Mouse (Mus musculus) limb, embryonic 13.5 days (tissue): Measurements from ENCODE around the gene Dazap2. TPM values are rescaled to one million over a fixed set of nuclear protein-coding genes. Genes with fewer than 3 reads are reported as not detected.
A peak's percentile ranks its signal among the peaks of the same experiment; 100 is the strongest.
"Not testable (repeated sequence)": the region's sequence is repeated elsewhere in the genome, so short reads cannot be mapped to it uniquely, and the experiment has no call there.

Experiments
- ATAC-seq: fragments of 200-750 bp; cut with Nextera tagmentation; 2 replicates; pipeline ENCODE4 v1.8.0; 2017; ENCODE audit warnings: low read depth, moderate number of reproducible peaks, moderate TSS enrichment; ENCODE audit not compliant: low FRiP score
- H3K27ac ChIP-seq: fragments of 300-500 bp; sonication (generic); 2 replicates; pipeline ENCODE4 v1.5.1; 2015; ENCODE audit warnings: inconsistent platforms, mild to moderate bottlenecking, moderate library complexity
- H3K27me3 ChIP-seq: fragments of 300-500 bp; sonication (generic); 2 replicates; pipeline ENCODE4 v1.6.1; 2015; ENCODE audit warnings: mild to moderate bottlenecking, inconsistent platforms
- H3K36me3 ChIP-seq: fragments of 300-500 bp; sonication (generic); 2 replicates; pipeline ENCODE4 v1.6.1; 2015; ENCODE audit warnings: inconsistent platforms, mild to moderate bottlenecking, moderate library complexity
- H3K4me1 ChIP-seq: fragments of 300-500 bp; sonication (generic); 2 replicates; pipeline ENCODE4 v1.6.1; 2015; ENCODE audit warnings: inconsistent platforms
- H3K4me2 ChIP-seq: fragments of 300-500 bp; sonication (generic); replicated peaks from 2 replicates; pipeline ENCODE4 v1.6.1; 2015; ENCODE audit warnings: inconsistent platforms, mild to moderate bottlenecking, moderate library complexity
- H3K4me3 ChIP-seq: fragments of 300-500 bp; sonication (generic); 2 replicates; pipeline ENCODE4 v1.5.1; 2015; ENCODE audit warnings: moderate library complexity, mild to moderate bottlenecking, inconsistent platforms
- H3K9ac ChIP-seq: fragments of 300-500 bp; sonication (generic); 2 replicates; pipeline ENCODE4 v1.6.1; 2015; ENCODE audit warnings: mild to moderate bottlenecking, inconsistent platforms
- H3K9me3 ChIP-seq: fragments of 300-500 bp; sonication (generic); 2 replicates; pipeline ENCODE4 v1.6.1; 2016; ENCODE audit warnings: inconsistent platforms
- WGBS: fragments of 180-500 bp; shearing (Covaris S2); methylation state at CpG from one replicate; pipeline ENCODE4 v1.1.7; 2015; 5-methylcytosine and 5-hydroxymethylcytosine counted together
- polyA plus RNA-seq: library from polyadenylated mRNA; unstranded; fragments of >200 nt; fragmentation: Nextera tagmentation; extraction: Ambion mirVana; gene quantifications from 2 replicates; pipeline ENCODE4 v1.2.1, GENCODE M21; 2015

Gene Dazap2
- polyA plus RNA-seq, 1 experiment from 2014 or later, result 143 TPM

DNA sequence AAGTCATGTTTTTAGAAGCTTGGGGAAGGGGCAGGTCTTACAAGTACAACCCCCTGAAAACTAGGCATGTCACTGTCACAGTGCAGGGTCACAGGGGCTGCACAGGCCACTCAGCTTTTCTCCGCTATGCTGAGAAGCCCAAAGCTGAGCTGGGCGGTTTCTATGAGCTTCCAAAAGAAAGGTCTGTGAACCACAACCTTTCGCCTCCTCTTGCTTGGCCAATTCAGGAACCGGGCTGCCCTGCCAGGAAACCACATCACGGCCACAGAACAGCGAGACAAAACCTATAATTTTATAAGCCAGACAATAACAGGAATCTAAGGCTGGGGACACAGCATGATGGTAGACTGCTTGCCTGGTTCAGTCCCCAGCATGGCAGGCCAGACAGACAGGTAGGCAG is 26.9 kb upstream of the Dazap2 start:
- ATAC-seq, result no peak
- Histone ChIP-seq H3K9me3 (no peaks in the 10 kb centered on the region), H3K4me3 (no peak overlapping the region), H3K27ac (no peak overlapping the region), H3K36me3 (peaks cover 22% of the 10 kb centered on the region), H3K4me1 (no peaks in the 10 kb centered on the region), H3K4me2 (no peak overlapping the region), H3K9ac (no peak overlapping the region), H3K27me3 (no peaks in the 10 kb centered on the region)
- WGBS, result 80% methylated on average over 6 of the region's 6 CpGs

DNA sequence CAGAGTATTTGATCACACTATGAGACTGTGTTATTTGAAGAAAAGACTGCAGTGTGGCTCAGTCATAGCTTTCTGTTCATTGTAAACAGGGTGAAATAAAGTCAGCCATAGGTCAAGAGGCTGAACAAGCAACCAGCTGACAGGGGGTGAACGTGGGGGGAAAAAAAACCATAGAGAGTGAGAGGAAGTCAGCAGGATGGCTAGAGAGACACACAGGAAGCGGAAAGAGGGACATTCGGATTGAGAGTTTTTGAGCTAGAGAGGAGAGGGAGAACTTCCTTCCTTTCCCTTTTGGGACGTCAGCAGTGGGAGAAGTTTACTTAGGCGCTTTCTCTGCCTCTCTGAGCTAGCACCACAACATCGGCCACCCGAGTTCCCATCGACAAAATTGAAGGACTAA is 24.7 kb upstream of the Dazap2 start:
- no peak overlapping the region for H3K4me2 ChIP-seq
- H3K27ac ChIP-seq, result no peak overlapping the region
- 77% methylated on average over 8 of the region's 8 CpGs for WGBS
- H3K36me3 ChIP-seq, result peaks cover 21% of the 10 kb centered on the region
- no peak overlapping the region for H3K4me3 ChIP-seq
- no peaks in the 10 kb centered on the region for H3K27me3 ChIP-seq
- H3K4me1 ChIP-seq, result no peaks in the 10 kb centered on the region
- no peak for ATAC-seq
- no peaks in the 10 kb centered on the region for H3K9me3 ChIP-seq
- H3K9ac ChIP-seq, result no peak overlapping the region

DNA sequence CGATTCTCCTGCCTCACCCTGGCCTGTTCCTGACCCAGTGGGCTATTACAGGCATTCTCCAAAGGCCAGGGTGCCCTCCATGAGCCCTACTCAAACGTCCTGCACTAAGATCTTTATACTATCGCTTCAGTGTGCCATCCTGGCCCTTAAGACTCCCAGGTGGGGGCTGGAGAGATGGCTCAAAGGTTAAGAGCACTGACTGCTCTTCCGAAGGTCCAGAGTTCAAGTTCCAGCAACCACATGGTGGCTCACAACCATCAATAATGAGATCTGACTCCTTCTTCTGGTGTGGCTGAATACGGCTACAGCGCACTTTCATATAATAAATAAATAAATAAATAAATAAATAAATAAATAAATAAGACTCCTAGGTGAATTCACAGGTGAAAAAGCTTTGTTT is 22.3 kb upstream of the Dazap2 start:
- H3K27ac ChIP-seq, result no peak overlapping the region
- H3K27me3 ChIP-seq, result peaks cover 5% of the 10 kb centered on the region
- 84% methylated on average over 6 of the region's 6 CpGs for WGBS
- no peak overlapping the region for H3K4me3 ChIP-seq
- no peak overlapping the region for H3K4me2 ChIP-seq
- ATAC-seq, result no peak
- no peaks in the 10 kb centered on the region for H3K4me1 ChIP-seq
- H3K36me3 ChIP-seq, result peaks cover under 1% of the 10 kb centered on the region; the same call in 1 of the 2 replicates
- no peaks in the 10 kb centered on the region for H3K9me3 ChIP-seq
- no peak overlapping the region for H3K9ac ChIP-seq

DNA sequence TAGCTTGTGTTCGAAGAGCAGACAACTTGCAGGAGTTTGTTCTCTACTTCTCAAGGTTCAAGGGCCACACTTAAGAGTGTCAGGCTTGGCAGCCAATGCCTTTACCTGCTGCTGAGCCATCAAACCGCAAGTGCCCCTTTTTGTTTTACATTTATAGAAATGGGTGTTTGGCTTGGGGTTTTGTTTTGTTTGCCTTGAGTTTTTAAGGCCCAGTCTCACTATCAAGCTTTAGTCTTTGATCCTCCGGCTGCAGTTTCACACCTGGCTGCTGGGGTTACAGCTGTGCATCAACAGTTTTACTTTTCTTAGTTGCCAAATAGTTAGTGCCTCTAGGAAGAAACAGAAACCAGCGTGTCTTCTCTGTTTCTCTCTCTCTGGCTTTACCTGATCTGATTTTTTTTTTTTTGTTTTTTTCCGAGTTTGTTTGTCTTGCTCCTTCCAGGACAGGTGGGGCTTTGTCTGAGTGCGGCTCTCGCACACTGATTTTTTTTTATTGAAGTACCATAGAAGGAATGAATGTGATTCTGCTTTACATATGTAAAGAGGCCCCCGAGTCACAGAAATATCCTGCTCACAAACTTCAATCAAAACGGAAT is 16.8 kb upstream of the Dazap2 start:
- no peak for ATAC-seq
- Histone ChIP-seq H3K4me3 (peak overlapping the region; percentile 78), H3K27ac (no peak overlapping the region), H3K9ac (peak overlapping the region; percentile 82; the same call in 1 of the 2 replicates), H3K36me3 (no peaks in the 10 kb centered on the region), H3K4me2 (peak overlapping the region; percentile 94), H3K4me1 (peaks cover 19% of the 10 kb centered on the region), H3K27me3 (peaks cover 41% of the 10 kb centered on the region), H3K9me3 (no peaks in the 10 kb centered on the region)
- 15% methylated on average over 9 of the region's 9 CpGs for WGBS

DNA sequence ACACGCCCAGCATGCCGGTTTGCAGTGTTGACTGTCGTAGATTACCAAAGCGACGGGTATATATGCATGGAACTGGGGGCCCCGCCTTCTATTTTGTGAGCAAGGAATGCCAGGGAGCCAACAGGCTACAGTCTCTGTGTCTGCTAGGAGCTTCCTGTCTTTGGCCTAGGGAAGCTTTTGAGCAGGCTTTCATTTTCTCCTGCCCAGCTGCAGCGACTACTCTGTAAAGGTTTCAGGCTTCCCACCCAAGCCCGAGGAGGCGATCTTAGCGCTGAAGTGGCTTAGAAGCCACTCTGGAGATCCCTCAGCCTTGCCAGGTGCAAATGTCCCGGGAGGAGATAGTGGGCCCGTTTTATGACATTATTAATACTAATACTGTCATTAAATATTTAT is 16.3 kb upstream of the Dazap2 start:
- peaks cover 46% of the 10 kb centered on the region for H3K27me3 ChIP-seq
- H3K4me3 ChIP-seq, result peak overlapping the region; percentile 78
- under 1% methylated on average over 12 of the region's 12 CpGs for WGBS
- H3K4me1 ChIP-seq, result peaks cover 19% of the 10 kb centered on the region
- H3K9ac ChIP-seq, result peak overlapping the region; percentile 82
- no peak overlapping the region for H3K27ac ChIP-seq
- peak overlapping the region; percentile 94 for H3K4me2 ChIP-seq
- ATAC-seq, result no peak
- no peaks in the 10 kb centered on the region for H3K9me3 ChIP-seq
- H3K36me3 ChIP-seq, result no peaks in the 10 kb centered on the region

DNA sequence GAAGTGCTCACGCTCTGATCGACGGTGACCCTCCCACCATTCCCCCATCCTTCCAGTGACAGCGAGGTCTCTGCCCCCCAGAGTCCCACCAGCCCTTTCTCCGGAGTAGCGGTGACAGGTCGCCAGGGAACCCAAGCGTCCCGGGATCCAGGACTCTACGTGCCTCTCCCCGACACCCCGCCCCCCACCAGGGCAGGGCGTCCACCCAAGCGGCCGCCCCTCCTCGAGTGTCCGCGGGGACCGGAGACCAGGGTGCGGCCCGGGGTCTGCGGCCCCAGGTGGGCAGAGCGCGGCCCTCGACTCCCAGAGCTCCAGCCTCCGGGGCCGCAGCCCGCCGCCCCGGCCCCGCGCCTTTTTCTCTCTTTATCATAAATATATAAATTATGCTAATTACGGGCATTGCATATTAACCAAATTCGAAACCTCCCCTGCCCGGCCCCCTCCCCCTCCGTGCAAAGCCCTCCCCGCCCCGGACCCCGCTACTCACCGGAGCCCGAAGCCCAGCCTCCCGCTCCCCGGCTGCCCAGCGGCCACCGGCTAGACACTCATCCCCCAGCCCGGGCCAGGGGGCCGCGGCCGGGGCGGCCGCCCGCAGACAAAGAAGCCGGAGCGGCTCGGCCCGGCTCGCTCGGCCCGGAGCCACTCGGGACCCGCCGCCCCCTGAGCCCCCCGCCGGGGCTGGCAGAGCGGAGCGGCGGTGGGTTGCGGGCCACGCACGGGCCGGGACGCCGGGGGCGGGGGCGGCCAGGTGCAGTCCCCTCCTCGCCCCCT is 15.7 kb upstream of the Dazap2 start, which contains the start of gene Pou6f1:
TSS of gene Pou6f1 (minus strand) at position 709 of the 771 bp plus-strand sequence.
- peak; percentile 68 for ATAC-seq
- Histone ChIP-seq H3K36me3 (no peaks in the 10 kb centered on the region), H3K4me2 (peak within 1 kb of the TSS; percentile 94), H3K27me3 (peaks cover 49% of the 10 kb centered on the region), H3K4me3 (peak within 1 kb of the TSS; percentile 78), H3K9ac (peak within 1 kb of the TSS; percentile 82), H3K27ac (no peak within 1 kb of the TSS), H3K9me3 (no peaks in the 10 kb centered on the region), H3K4me1 (peaks cover 19% of the 10 kb centered on the region)
- 1% methylated on average over 71 of the region's 76 CpGs for WGBS

DNA sequence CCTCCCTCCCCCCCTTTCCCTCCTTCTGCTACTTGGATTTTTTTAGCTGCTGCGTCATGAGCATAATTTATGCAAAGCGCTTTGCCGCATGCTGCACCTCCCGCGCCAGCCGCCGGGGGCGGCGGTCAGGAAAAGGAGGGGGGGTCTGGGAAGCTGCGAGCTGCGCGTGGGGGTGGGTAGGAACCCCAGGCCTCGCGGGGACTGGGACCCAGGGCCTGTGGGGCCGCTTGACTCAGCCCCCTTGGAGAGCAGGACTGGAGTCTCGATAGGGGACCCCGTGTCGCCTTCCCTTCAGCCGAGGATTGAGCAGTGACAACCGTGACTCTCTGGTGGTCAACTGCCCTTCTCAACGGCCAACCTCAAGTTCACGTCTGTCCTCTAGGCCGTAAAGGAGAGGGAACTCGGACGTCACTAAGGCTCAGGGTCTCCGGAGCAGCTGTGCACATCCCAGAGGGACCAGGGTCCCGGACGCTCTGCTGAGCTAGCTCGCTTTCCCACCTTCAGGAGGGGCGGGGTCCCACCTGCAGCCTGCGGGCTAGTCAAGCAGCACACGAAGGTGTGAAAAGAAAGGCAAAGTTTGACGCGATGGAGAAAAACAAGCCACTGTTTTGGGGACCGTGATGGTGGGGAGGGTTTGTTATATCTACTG is 15.0 kb upstream of the Dazap2 start:
- peaks cover 56% of the 10 kb centered on the region for H3K27me3 ChIP-seq
- peak; percentile 57 for ATAC-seq
- H3K4me3 ChIP-seq, result peak overlapping the region; percentile 78
- H3K4me2 ChIP-seq, result peak overlapping the region; percentile 94
- no peak overlapping the region for H3K27ac ChIP-seq
- 1% methylated on average over 31 of the region's 35 CpGs for WGBS
- peaks cover 23% of the 10 kb centered on the region for H3K4me1 ChIP-seq
- H3K9ac ChIP-seq, result peak overlapping the region; percentile 82
- H3K9me3 ChIP-seq, result no peaks in the 10 kb centered on the region
- H3K36me3 ChIP-seq, result no peaks in the 10 kb centered on the region

DNA sequence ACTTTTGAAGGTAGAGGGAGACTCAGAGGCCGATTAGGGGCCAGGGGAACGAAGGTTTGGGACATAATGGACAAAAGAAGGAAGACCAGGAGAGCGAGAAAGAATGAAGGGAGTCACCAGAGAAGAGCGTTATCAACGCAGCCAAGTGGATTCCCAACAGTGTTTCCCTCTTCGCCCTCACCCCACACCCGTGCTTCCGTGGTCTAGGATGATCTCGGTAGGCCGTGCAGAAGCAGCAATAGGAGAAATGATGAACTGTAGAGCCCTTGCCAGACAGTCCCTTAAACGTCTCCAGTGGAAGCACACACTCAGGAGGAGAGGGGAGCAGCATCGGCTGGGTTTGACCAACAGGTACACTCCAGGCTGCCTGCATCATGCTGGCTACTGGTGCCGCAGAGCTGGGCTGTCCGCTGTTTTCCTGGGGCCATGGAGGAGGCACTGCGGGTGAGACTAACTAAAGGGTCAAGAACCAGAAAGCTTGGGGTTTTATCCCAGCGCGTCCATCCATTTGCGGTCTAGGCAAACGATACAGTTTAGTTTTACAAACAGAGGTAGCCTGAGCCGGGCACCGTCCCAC is 14.4 kb upstream of the Dazap2 start:
- WGBS, result 10% methylated on average over 21 of the region's 21 CpGs
- ATAC-seq, result no peak
- H3K4me1 ChIP-seq, result peaks cover 23% of the 10 kb centered on the region
- H3K9ac ChIP-seq, result peak overlapping the region; percentile 82
- no peak overlapping the region for H3K27ac ChIP-seq
- no peaks in the 10 kb centered on the region for H3K9me3 ChIP-seq
- no peaks in the 10 kb centered on the region for H3K36me3 ChIP-seq
- peak overlapping the region; percentile 78 for H3K4me3 ChIP-seq
- peak overlapping the region; percentile 94 for H3K4me2 ChIP-seq
- H3K27me3 ChIP-seq, result peaks cover 62% of the 10 kb centered on the region

DNA sequence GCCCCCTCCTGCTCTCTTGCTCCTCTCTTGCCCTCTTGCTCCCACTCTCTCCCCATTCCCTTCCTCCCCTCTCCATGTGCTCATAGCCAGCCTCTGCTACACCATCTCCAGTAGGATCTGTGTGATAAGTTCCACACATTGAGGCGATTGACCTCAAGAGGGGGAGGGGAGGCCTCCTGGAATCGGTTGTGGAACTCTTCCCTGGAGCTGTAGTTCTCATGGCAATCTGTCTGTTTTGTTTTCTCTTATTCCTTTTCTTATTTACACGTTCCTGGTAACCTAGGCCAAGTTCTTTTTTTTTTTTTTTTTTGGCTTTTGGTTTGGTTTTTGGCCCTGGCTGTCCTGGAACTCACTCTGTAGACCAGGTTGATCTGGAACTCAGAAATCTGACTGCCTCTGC is 13.5 kb upstream of the Dazap2 start:
- no peak overlapping the region for H3K4me3 ChIP-seq
- WGBS, result 50% methylated on average over 3 of the region's 3 CpGs
- ATAC-seq, result no peak
- no peak overlapping the region for H3K27ac ChIP-seq
- H3K9me3 ChIP-seq, result no peaks in the 10 kb centered on the region
- H3K4me2 ChIP-seq, result no peak overlapping the region
- peaks cover 63% of the 10 kb centered on the region for H3K27me3 ChIP-seq
- H3K4me1 ChIP-seq, result peaks cover 23% of the 10 kb centered on the region
- H3K36me3 ChIP-seq, result no peaks in the 10 kb centered on the region
- H3K9ac ChIP-seq, result no peak overlapping the region

DNA sequence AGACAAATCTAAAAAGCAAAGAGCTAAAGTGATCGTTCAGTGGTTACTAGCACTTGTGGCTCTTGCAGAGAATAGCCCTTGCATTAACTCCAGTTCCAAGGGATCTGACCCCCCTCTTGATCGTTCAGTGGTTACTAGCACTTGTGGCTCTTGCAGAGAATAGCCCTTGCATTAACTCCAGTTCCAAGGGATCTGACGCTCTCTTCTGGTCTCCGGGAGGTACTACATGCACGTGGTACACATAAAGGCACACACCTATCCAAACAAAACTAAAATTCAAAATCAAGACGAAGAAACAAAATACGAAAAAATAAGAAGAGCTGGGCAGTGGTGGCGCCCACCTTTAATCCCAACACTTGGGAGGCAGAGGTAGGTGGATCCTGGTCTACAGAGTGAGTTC is 8.5 kb upstream of the Dazap2 start:
- H3K4me2 ChIP-seq, H3K9ac ChIP-seq, H3K4me3 ChIP-seq, H3K9me3 ChIP-seq, H3K36me3 ChIP-seq, H3K27ac ChIP-seq, H3K4me1 ChIP-seq, ATAC-seq: not testable (repeated sequence)
- H3K27me3 ChIP-seq, result peaks cover 41% of the 10 kb centered on the region
- WGBS, result 88% methylated on average over 8 of the region's 8 CpGs

DNA sequence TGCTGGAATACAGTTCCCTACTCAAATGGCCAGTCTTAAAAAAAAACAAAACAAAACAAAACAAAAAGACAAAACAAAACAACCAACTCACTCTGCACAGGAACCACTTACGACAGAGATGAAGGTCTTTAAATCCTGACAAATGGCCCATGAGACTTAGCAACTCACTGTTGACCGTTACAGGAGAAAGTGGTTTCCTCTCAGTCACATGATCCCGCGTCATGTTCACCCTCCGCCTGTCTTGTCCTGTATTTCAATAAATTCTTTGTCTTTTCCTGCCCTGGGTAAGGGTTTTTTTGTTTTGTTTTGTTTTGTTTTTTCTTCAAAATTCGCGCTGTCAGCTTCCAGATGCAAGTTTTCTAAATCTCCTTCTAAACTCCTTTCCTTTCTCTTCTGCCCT is 3.2 kb upstream of the Dazap2 start:
- no peak overlapping the region for H3K27ac ChIP-seq
- H3K4me2 ChIP-seq, result no peak overlapping the region
- ATAC-seq, result no peak
- H3K36me3 ChIP-seq, result no peaks in the 10 kb centered on the region
- peaks cover 15% of the 10 kb centered on the region for H3K27me3 ChIP-seq
- 83% methylated on average over 7 of the region's 7 CpGs for WGBS
- no peaks in the 10 kb centered on the region for H3K9me3 ChIP-seq
- no peak overlapping the region for H3K9ac ChIP-seq
- H3K4me3 ChIP-seq, result no peak overlapping the region
- H3K4me1 ChIP-seq, result peaks cover 19% of the 10 kb centered on the region

DNA sequence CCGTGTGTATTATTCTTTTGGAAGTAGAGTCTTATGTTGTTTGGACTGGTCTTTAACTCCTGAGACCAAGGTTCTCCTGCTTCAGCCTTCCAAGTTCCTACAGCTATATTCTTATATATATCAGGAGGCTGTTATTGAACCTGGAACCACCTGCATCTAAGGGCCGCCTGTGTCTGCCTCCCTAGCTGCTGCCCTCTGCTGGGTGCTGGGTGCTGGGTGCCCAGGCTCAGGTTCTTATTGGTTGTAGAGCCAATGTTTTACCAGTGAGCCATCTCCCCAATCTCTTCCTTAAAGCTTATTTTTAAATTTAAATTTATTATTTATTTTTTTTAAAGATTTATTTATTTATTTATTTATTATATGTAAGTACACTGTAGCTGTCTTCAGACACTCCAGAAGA is 2.7 kb upstream of the Dazap2 start:
- no peak overlapping the region for H3K4me2 ChIP-seq
- H3K9me3 ChIP-seq, result no peaks in the 10 kb centered on the region
- ATAC-seq, result no peak
- H3K9ac ChIP-seq, result no peak overlapping the region
- no peak overlapping the region for H3K4me3 ChIP-seq
- H3K4me1 ChIP-seq, result peaks cover 20% of the 10 kb centered on the region
- peaks cover 15% of the 10 kb centered on the region for H3K27me3 ChIP-seq
- no peak overlapping the region for H3K27ac ChIP-seq
- 71% methylated on average over 2 of the region's 2 CpGs for WGBS
- H3K36me3 ChIP-seq, result no peaks in the 10 kb centered on the region
